Mouse (Mus musculus) layer of hippocampus, postnatal 10 days (tissue): ENCODE measurements around the gene Cnbp. TPM values are rescaled to one million over a fixed set of nuclear protein-coding genes. Genes with fewer than 3 reads are reported as not detected.

Experiments
- DNase-seq, 2 experiments: peaks; one replicate each; pipeline ENCODE4 v3.0.0; 2021; ENCODE audit warnings: low spot score in 2 of 2
- long read RNA-seq: library from polyadenylated mRNA; stranded (forward); transcript quantifications from one replicate; pipeline ENCODE4 v2.0.0, GENCODE M21; 2023
- total RNA-seq, 2 experiments: library from RNA; stranded (reverse); gene quantifications; 2 replicates each; pipeline ENCODE4 v1.2.3; 2021

Cnbp gene
- 100 to 1,000 TPM; 248 to 265 TPM for total RNA-seq
- long read RNA-seq, transcript Cnbp-203 (5 exons, 1,661 nt), result minor isoform, 140 of 545 reads
- long read RNA-seq, transcript Cnbp-201 (5 exons, 2,178 nt), result minor isoform, 101 of 545 reads
- long read RNA-seq, transcript Cnbp-208 (5 exons, 2,175 nt), result major isoform, 212 of 545 reads
- long read RNA-seq, partial matches to known transcripts, result 5 of 545 reads
- long read RNA-seq, other reads (novel, unspliced or antisense), result 81 of 545 reads

DNA sequence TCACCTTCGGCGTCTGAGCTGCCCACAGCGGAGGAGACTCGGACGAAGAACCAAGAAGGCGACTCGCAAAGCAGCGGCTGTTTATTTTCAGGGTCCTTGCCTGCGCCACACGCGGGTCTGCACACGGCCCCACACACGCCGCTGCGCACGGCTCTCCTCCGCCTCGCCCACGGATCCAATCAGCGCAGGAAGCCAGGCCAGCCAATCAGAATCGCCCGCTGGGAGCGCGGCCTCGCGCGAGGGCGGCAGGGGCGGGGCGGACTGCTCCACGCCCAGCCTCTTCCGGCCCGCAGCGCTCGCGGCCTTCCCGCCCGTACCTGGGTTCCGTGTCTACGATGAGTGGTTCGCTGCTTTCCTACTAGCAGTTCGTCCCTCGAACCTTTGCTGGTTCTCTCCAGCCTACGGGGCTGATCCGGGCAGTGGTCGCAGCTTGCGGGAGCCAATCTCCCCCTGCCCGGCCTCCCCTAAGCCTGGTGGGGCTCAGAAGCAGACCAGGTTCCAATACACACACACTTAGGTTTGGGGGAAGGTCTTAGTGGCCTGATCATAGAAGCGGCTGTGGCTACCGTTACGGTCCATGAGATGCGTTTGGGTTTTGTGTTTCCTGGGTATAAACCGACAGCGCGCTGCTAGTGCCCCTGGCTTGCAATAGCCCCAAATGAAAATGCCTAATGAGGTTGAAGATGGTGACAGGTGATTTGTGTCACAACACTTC lies at the start of gene Cnbp:
TSS of gene Cnbp (minus strand) at position 207 of the 715 bp plus-strand sequence.
- peak; percentile 97 to 98 for DNase-seq

- no peak for DNase-seq
Measured at GRCm38 (mm10) chr6:87898028-87898427, 47.1 kb upstream of the Cnbp start.

- no peak for DNase-seq
Measured at GRCm38 (mm10) chr6:87893931-87894330, 43.0 kb upstream of the Cnbp start.

DNA sequence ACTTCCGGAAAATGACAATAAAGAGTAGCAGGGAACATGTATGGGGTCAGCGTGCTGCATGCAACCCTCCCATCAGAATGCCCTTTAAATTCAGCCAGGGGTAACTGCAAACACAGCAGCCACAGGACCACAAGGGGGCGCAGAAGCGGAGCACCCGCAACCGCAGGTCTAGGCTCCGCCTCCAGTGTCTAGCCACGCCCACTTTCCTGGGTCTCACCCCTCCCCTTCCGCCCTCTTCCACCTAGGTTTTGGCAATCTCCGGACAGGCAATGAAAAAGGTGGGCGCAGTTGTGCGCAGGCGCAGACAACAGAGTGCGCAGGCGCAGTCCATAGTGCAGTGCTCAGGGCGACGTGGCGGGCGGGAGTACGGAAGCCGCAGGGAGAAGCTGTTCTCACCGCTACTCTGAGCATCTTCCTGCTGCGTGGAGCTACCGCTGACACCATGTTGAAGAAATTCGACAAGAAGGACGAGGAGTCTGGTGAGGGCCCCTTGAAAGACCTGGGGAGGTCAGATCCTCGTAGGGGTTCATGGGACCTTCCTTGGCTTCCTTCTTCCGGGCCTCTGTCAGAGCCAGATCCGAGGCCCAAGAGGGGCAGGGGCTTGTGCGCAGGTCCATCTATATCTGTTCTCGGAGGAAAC lies 36.8 kb upstream of the Cnbp start, which contains the start of gene Copg1:
TSS of gene Copg1 (plus strand) at position 221 of the 640 bp plus-strand sequence.
- peak; percentile 100 for DNase-seq

DNA sequence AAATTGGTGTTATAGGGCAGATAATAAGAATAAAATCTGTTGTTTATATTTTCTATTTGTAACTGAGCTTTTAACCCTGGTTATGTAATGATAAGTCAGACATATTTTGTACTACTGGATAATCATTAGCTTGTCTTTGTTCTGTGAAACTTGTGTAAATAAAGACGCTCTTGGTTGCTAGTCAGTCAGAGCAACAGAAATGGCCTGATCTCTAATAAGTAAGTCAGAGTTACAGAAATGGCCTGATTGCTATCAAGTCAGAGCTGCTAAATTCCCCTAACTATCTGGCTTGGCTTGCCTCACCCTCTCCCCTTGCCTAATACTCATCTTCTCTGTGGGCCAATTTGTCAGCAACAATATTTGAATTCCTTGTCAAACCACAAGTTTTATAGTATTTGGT lies 35.8 kb upstream of the Cnbp start:
- DNase-seq, result no peak

- peak; percentile 47 to 53 for DNase-seq
Measured at GRCm38 (mm10) chr6:87882816-87883215, 31.9 kb upstream of the Cnbp start.

- DNase-seq, result no peak
Measured at GRCm38 (mm10) chr6:87882221-87882620, 31.3 kb upstream of the Cnbp start.

DNA sequence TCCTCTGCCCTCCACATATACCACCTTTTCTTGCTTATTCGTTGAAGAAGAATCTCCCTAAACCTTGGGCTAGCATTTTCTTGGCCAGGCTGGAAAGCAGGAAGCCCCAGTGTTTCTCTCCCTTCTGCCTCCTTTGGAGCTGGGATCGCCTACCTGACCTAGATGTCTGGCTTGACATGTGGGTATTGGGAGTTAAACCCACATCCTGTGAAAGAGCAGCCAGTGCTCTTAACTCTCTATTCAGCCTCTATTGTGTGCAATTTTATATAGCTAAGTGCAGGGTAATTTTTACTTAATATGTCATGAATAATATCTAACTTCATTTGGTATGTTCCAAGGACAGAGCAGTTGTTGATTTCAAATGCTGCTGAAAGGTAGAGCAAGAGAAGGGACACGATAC lies 28.7 kb upstream of the Cnbp start:
- DNase-seq, result no peak

DNA sequence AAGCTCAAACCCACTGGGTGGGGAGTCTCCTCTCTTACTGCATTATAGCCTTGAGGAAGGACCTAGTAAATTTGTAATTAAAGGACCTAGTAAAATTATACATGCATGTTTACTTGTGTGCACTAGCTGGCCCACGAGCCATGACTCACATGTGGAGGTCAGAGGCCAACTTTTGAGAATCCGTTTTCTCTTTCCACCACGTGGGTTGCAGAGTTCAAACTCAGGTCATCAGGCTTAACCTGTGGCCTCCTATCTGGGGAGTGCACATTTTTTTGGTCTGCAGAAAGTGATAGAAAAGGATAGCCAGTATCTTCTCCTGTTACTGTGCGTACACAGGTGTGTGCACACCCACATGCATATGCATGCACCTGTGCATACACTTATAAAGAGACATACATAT lies 28.1 kb upstream of the Cnbp start:
- DNase-seq, result no peak

- DNase-seq, result no peak
Measured at GRCm38 (mm10) chr6:87876068-87876643, 25.2 kb upstream of the Cnbp start.

DNA sequence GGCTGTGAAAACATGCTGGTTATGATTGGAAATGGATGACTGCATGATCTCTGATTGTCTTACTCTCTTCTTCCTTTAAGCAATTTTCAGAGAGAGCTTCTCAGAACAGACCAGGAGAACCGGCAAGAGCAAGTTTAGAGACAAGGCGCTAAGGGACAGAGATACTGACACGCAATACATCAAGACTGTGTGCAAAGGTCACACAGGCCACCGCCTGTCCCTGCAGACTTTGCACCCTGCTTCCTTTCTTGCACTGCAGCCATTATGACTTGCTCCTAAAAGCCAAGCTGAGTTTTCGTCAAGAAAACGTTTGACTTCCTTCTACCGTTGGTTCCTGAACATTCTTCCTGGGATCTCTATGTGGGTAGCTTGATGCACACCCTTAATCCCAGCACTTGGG lies 24.7 kb upstream of the Cnbp start:
- no peak for DNase-seq

DNA sequence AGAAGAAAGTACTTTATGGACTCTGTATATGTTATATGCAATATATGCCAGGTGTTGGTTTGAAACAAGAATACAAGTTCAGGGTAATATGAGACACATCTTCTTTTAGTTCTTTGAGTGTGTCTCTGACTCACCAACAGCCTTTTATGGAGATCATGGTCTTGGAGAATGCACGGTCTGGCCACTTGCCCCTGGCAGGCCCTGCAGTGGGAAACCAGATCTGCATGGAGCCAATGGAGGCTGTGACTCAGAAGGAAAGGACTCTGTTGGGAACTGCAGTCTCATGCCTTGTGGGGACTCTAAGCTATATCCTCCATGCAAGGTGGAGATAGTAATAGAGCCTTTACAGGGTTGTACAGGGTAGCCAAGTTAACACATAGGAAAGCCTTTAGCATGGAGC lies 24.2 kb upstream of the Cnbp start:
- no peak for DNase-seq

DNA sequence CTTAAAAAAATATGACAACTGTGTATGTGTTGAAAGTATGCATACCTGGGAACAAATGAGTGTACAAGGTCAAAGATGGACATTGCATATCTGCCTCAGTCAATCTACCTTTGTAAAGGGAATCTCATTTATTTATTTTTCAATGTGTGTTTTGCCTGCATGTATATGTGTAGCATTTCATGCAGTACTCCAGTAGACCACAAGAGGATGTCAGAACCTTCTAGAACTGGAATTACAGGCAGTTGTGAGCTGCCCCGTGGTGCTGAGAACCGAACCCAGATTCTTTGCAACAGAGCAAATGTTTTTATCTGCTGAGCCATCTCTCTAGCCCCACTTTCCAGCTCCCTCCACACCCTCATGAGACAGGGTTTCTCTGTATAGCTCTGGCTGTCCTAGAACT lies 23.1 kb upstream of the Cnbp start:
- no peak for DNase-seq

DNA sequence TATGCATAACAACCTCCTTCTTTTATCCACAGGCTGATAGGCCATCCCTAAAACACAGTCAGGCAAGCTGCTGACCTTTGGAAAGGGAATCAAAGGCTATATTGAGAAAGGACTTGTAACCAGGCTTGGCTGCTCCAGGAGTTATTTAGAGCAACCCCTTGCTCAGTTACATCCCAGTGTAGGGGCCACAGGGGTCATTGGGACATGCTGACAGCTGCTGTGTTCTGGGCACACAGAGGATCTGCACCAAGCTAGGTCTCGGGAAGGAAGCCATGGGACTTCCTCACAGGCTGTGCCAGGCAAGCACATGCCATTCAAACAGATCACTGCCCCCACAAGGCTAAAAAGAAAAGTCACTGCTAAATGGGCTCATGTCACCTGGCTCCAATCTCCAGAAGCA lies 22.2 kb upstream of the Cnbp start:
- DNase-seq, result no peak

DNA sequence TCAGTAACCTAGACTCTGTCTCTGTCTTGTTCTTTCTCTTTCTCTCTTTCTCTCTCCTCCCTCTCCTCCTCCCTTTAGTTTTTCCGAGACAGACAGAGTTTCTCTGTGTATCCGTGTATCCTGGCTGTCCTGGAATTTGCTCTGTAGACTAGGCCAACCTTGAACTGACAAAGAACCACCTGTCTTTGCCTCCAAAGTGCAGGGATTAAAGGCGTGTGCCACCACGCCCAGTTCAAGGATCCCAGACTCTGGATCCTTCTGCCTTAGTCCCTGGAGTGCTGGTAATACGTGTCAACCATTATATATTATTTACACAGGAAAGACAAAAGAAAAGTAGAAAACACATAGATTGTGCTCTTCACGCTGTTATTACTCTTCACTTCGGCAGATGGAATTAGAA lies 20.3 kb upstream of the Cnbp start:
- no peak for DNase-seq

DNA sequence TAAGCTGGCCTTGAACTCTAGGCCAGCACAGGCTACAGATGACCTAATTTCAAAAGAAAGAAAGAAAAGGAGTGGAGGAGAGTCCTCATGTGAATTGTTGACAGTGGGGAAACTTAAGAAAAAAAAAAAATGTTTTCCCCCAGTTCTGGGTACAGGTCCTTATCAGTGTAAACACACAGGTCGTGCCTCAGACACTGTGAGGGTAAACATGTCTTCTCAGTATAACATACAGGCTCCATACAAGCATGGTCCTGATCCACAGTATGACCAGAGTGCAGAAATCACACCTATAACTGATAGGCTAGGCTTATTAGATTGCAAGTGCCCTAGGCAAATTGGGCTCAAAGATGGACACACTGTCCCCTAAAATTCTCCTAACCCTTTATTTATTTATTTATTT lies 19.5 kb upstream of the Cnbp start:
- no peak for DNase-seq

- DNase-seq, result peak; percentile 13 to 37
Measured at GRCm38 (mm10) chr6:87868871-87869506, 18.1 kb upstream of the Cnbp start.

DNA sequence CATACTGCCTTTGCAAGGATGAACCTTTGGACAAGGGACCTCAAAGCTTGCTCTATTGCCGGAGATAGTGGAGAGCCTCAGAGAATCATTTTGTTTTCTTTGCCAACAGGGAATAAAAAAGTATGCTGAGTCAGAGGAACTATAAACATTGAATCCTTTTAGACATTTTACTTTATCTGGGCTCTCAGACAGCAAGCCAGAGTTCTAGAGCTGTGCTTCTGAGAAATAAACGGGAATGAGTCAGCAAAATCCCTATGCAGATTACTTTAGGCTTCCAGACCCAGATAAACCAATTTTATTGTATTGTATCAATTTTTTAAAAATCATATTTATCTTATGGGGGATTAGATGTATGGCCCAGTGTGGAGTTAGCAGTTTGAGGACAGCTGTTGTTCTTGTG lies 16.4 kb upstream of the Cnbp start:
- no peak for DNase-seq

- DNase-seq, result no peak
Measured at GRCm38 (mm10) chr6:87866211-87866610, 15.3 kb upstream of the Cnbp start.

DNA sequence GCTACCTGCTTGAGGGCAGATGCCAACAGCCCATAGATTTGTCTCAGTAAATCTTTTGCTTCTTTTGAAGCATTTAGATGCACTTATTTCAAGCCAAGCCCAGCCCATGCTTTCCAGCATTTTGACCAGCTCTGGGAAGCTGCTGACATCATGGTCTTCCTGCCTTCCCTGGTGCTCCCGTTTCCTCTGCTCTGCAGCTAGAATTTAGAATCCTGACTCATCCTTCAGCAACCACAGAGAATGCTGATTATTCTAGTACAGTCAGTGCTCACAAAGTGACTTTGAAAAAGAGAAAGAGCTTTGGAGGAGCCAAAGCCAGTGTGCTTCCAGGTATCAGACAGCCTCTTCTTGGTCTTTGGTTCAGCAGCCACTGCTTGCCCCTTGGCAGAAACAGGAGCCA lies 6.2 kb upstream of the Cnbp start:
- DNase-seq, result no peak

DNA sequence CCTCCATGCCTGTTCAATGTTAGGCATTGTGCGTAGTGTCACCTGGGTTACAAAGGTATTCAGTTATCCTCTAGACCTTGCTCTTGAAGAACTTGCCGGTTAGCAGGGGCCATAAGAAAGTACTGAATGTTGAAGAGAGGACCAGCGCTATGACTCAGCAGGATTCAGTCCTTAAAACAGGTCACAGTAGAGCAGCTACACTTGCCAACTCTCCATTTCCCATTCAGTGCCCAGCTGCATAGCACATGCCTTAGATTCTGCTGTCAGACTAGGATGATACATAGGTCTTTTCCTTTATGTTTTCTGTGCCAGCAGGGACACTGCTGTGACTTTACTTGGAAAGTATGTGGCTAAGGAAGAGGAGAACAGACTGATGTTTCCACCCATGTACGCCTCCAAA lies 2.5 kb upstream of the Cnbp start:
- DNase-seq, result no peak

DNA sequence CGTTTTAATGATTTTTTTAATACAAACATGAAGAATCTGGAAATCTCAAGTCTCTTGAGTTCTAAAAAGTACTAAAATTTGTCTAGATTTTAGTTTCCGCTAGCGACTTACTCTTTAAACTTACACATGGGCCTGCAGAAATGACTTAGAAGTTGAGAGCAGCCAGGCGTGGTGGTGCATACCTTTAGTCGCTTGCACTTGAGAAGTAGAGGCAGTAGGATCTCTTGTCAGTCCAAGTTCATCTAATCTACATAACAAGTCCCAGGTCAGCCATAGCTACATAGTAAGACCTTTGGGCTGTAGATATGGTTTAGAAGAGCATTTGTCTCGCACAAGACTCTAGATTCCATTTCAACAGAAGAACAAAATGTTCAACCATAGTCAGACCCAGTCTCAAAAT lies 965 bp upstream of the Cnbp start:
- DNase-seq, result no peak
